Comparison of ENCODE assay signal across 9 mouse cellular contexts in genomic region chr2:103682261-103682722, GRCm38 (mm10).
DNase-seq lines count a peak whose midpoint lies in the region; ATAC-seq and TF ChIP-seq lines count a peak whose summit lies in the region.
"Had no signal": no experiment of that assay in that cellular context is flagged by ENCODE, and none has a peak within 500 bp of the region (broad histone marks: within the 10 kb centered on the region; RNA-seq: fewer than 3 reads in every experiment).

No protein-coding gene starts in this region.

- peaks cover 18% of the 10 kb centered on the region for H3K4me1 ChIP-seq in hindbrain, postnatal 0 days (ENCODE audit: insufficient read depth, low read length)
- H3K4me1 ChIP-seq in hindbrain, embryonic 12.5 days: peaks cover 22% of the 10 kb centered on the region
- peaks cover 4% of the 10 kb centered on the region; the same call in 1 of the 2 replicates for H3K4me1 ChIP-seq in lung, postnatal 0 days (ENCODE audit: insufficient read depth, low read depth, low read length)

- H3K9me3 ChIP-seq in hindbrain, postnatal 0 days (ENCODE audit: low read length): no peaks in the 10 kb centered on the region
- H3K9me3 ChIP-seq in hindbrain, embryonic 12.5 days (replicated peaks): no peaks in the 10 kb centered on the region
- H3K9me3 ChIP-seq in lung, postnatal 0 days (ENCODE audit: low read length): no peaks in the 10 kb centered on the region

- ATAC-seq in hindbrain, postnatal 0 days: no peak
- no peak for ATAC-seq in hindbrain, embryonic 12.5 days (ENCODE audit: low FRiP score)
- ATAC-seq in lung, postnatal 0 days: peak; percentile 20; the same call in 1 of the 2 replicates
- ATAC-seq: Patski had no signal

- H3K36me3 ChIP-seq in hindbrain, postnatal 0 days (ENCODE audit: insufficient read depth, low read length): no peaks in the 10 kb centered on the region
- H3K36me3 ChIP-seq in hindbrain, embryonic 12.5 days: no peaks in the 10 kb centered on the region; the same call in 1 of the 2 replicates
- no peaks in the 10 kb centered on the region for H3K36me3 ChIP-seq in lung, postnatal 0 days (ENCODE audit: insufficient read depth, low read length)
- no peaks in the 10 kb centered on the region for H3K36me3 ChIP-seq in splenic B cell, adult 2 months (ENCODE audit: control insufficient read depth, insufficient read depth, low read length, poor library complexity, severe bottlenecking)

- no peak overlapping the region for H3K9ac ChIP-seq in hindbrain, postnatal 0 days (replicated peaks; ENCODE audit: low read length)
- no peak overlapping the region for H3K9ac ChIP-seq in hindbrain, embryonic 12.5 days
- no peak overlapping the region for H3K9ac ChIP-seq in lung, postnatal 0 days (replicated peaks; ENCODE audit: low read depth)

- no peak overlapping the region for H3K4me2 ChIP-seq in hindbrain, postnatal 0 days (ENCODE audit: low read depth, low read length)
- H3K4me2 ChIP-seq in hindbrain, embryonic 12.5 days (replicated peaks): no peak overlapping the region
- H3K4me2 ChIP-seq in lung, postnatal 0 days (replicated peaks; ENCODE audit: low read depth, low read length): no peak overlapping the region

- H3K4me3 ChIP-seq in hindbrain, postnatal 0 days (ENCODE audit: low read length): no peak overlapping the region
- H3K4me3 ChIP-seq in hindbrain, embryonic 12.5 days: no peak overlapping the region
- H3K4me3 ChIP-seq in lung, postnatal 0 days (ENCODE audit: low read depth, low read length): no peak overlapping the region

- TF ChIP-seq CTCF in hindbrain, postnatal 0 days (IDR thresholded peaks at IDR 0.05; ENCODE audit: low read depth): no peak
- no peak for TF ChIP-seq CTCF in lung, postnatal 0 days (IDR thresholded peaks at IDR 0.05)

- WGBS in hindbrain, postnatal 0 days: 63% methylated on average over 9 of the region's 9 CpGs
- WGBS in hindbrain, embryonic 12.5 days: 73% methylated on average over 9 of the region's 9 CpGs
- 64% methylated on average over 9 of the region's 9 CpGs for WGBS in lung, postnatal 0 days

- TF ChIP-seq EP300 in lung, postnatal 0 days (IDR thresholded peaks at IDR 0.05): no peak

- peak overlapping the region; percentile 37; the same call in 1 of the 2 replicates for H3K27ac ChIP-seq in hindbrain, postnatal 0 days
- no peak overlapping the region for H3K27ac ChIP-seq in hindbrain, embryonic 12.5 days
- H3K27ac ChIP-seq in lung, postnatal 0 days (ENCODE audit: low read length): peak overlapping the region; percentile 20; the same call in 1 of the 2 replicates

- H3K27me3 ChIP-seq in hindbrain, postnatal 0 days (ENCODE audit: insufficient read depth, low read length): no peaks in the 10 kb centered on the region
- H3K27me3 ChIP-seq in hindbrain, embryonic 12.5 days: no peaks in the 10 kb centered on the region
- H3K27me3 ChIP-seq in lung, postnatal 0 days (replicated peaks; ENCODE audit: insufficient read depth, low read length): no peaks in the 10 kb centered on the region
- H3K27me3 ChIP-seq in splenic B cell, adult 2 months (ENCODE audit: control insufficient read depth, insufficient read depth, low read length, poor library complexity, severe bottlenecking): no peaks in the 10 kb centered on the region
- H3K27me3 ChIP-seq: Patski had no signal

- no peak for DNase-seq in hindbrain, postnatal 0 days (ENCODE audit: low spot score)
- DNase-seq in ZHBTc4 (ENCODE audit: low read depth, low spot score): peak; percentile 39
- no peak for DNase-seq in lung, postnatal 0 days (ENCODE audit: low spot score)
- peak; percentile 51 for DNase-seq in splenic B cell, adult 2 months (ENCODE audit: low read depth, low spot score)
- DNase-seq in right cerebral cortex, adult 2 months (ENCODE audit: low spot score in 2 of 2): no peak
- no peak for DNase-seq in adrenal gland, adult 18-20 months (ENCODE audit: low spot score in 2 of 2)
- DNase-seq in right cerebral cortex, postnatal 14 days: no peak

Comparison
In these comparisons a context has a peak if more than half of its experiments do, and no peak if none do; other contexts are left out.
1. DNase-seq: peak in ZHBTc4 (single experiment) and splenic B cell, adult 2 months (single experiment); none in hindbrain, postnatal 0 days (single experiment), lung, postnatal 0 days (single experiment), right cerebral cortex, adult 2 months (0 of 2), adrenal gland, adult 18-20 months (0 of 2) and right cerebral cortex, postnatal 14 days (single experiment).